In genomic region chr2:57492914-57493621, GRCm38 (mm10) we compare ENCODE assay signal across 14 mouse cellular contexts.
"Had no signal": no experiment of that assay in that cellular context is flagged by ENCODE, and none has a peak within 500 bp of the region (broad histone marks: within the 10 kb centered on the region; RNA-seq: fewer than 3 reads in every experiment).

No protein-coding gene starts in this region.

- H3K36me3 ChIP-seq: kidney, embryonic 15.5 days; limb, embryonic 10.5 days; liver, embryonic 12.5 days; lung, embryonic 15.5 days; midbrain, embryonic 15.5 days; neural tube, embryonic 12.5 days had no signal

- H3K4me3 ChIP-seq: kidney, embryonic 15.5 days; left cerebral cortex, adult 2 months; limb, embryonic 10.5 days; liver, embryonic 12.5 days; lung, embryonic 15.5 days; midbrain, embryonic 15.5 days; neural tube, embryonic 12.5 days had no signal

- H3K9me3 ChIP-seq: kidney, embryonic 15.5 days; limb, embryonic 10.5 days; liver, embryonic 12.5 days; lung, embryonic 15.5 days; midbrain, embryonic 15.5 days; neural tube, embryonic 12.5 days had no signal

- H3K27me3 ChIP-seq: kidney, embryonic 15.5 days; liver, embryonic 12.5 days; lung, embryonic 15.5 days; midbrain, embryonic 15.5 days; neural tube, embryonic 12.5 days had no signal

- H3K27ac ChIP-seq: kidney, embryonic 15.5 days; left cerebral cortex, adult 2 months; limb, embryonic 10.5 days; liver, embryonic 12.5 days; lung, embryonic 15.5 days; macrophage; midbrain, embryonic 15.5 days; neural tube, embryonic 12.5 days; stomach, postnatal 0 days had no signal

- H3K9ac ChIP-seq: kidney, embryonic 15.5 days; liver, embryonic 12.5 days; lung, embryonic 15.5 days; midbrain, embryonic 15.5 days; neural tube, embryonic 12.5 days had no signal

- ATAC-seq: liver, embryonic 12.5 days; midbrain, embryonic 15.5 days had no signal

- DNase-seq: kidney, adult 2 months; kidney, postnatal 14 days; lung, postnatal 14 days; right cerebral cortex, postnatal 14 days; thymus, postnatal 4 days had no signal

- H3K4me1 ChIP-seq: kidney, embryonic 15.5 days; limb, embryonic 10.5 days; liver, embryonic 12.5 days; lung, embryonic 15.5 days; midbrain, embryonic 15.5 days; neural tube, embryonic 12.5 days had no signal

- H3K4me2 ChIP-seq: kidney, embryonic 15.5 days; liver, embryonic 12.5 days; lung, embryonic 15.5 days; midbrain, embryonic 15.5 days; neural tube, embryonic 12.5 days had no signal
